Mouse (Mus musculus): ENCODE measurements around the gene Kpna2. TPM values are rescaled to one million over a fixed set of nuclear protein-coding genes. Genes with fewer than 3 reads are reported as not detected.
A peak's percentile ranks its signal among the peaks of the same experiment; 100 is the strongest.
"Not testable (repeated sequence)": the region's sequence is repeated elsewhere in the genome, so short reads cannot be mapped to it uniquely, and the experiment has no call there.

The Kpna2 gene
- total RNA-seq, 2 experiments from 2014 or later: 22.0 to 26.8 TPM

GRCm38 (mm10) chr11:106987384-106987783, 12.0 kb downstream of the Kpna2 start:
- DNase-seq (ENCODE audit: extremely low spot score in 1 of 2, low spot score in 1 of 2): no peak

- DNase-seq (ENCODE audit: extremely low spot score in 1 of 2, low spot score in 1 of 2): not testable (repeated sequence)
Measured at GRCm38 (mm10) chr11:106985979-106986604, 13.2 kb downstream of the Kpna2 start.

- DNase-seq (ENCODE audit: extremely low spot score in 1 of 2, low spot score in 1 of 2): no peak
Measured at GRCm38 (mm10) chr11:106982351-106982750, 17.0 kb downstream of the Kpna2 start.

GRCm38 (mm10) chr11:106981787-106982186, 17.6 kb downstream of the Kpna2 start:
- no peak for DNase-seq (ENCODE audit: extremely low spot score in 1 of 2, low spot score in 1 of 2)

GRCm38 (mm10) chr11:106980455-106980854, 18.9 kb downstream of the Kpna2 start:
- peak in 1 of 2 experiments; percentile 55 for DNase-seq (ENCODE audit: extremely low spot score in 1 of 2, low spot score in 1 of 2)

GRCm38 (mm10) chr11:106976194-106976593, 23.1 kb downstream of the Kpna2 start:
- no peak for DNase-seq (ENCODE audit: extremely low spot score in 1 of 2, low spot score in 1 of 2)

- DNase-seq (ENCODE audit: extremely low spot score in 1 of 2, low spot score in 1 of 2): no peak
Measured at GRCm38 (mm10) chr11:106975419-106976177, 23.7 kb downstream of the Kpna2 start.

- no peak for DNase-seq (ENCODE audit: extremely low spot score in 1 of 2, low spot score in 1 of 2)
Measured at GRCm38 (mm10) chr11:106974440-106974839, 24.9 kb downstream of the Kpna2 start.

GRCm38 (mm10) chr11:106973016-106973415, 26.3 kb downstream of the Kpna2 start:
- DNase-seq (ENCODE audit: extremely low spot score in 1 of 2, low spot score in 1 of 2): no peak

GRCm38 (mm10) chr11:106969798-106970197, 29.5 kb downstream of the Kpna2 start:
- DNase-seq (ENCODE audit: extremely low spot score in 1 of 2, low spot score in 1 of 2): no peak

- no peak for DNase-seq (ENCODE audit: extremely low spot score in 1 of 2, low spot score in 1 of 2)
Measured at GRCm38 (mm10) chr11:106967630-106968029, 31.7 kb downstream of the Kpna2 start.

- no peak for DNase-seq (ENCODE audit: extremely low spot score in 1 of 2, low spot score in 1 of 2)
Measured at GRCm38 (mm10) chr11:106965881-106966280, 33.5 kb downstream of the Kpna2 start.

GRCm38 (mm10) chr11:106962310-106962709, 37.0 kb downstream of the Kpna2 start:
- DNase-seq (ENCODE audit: extremely low spot score in 1 of 2, low spot score in 1 of 2): no peak

GRCm38 (mm10) chr11:106961471-106962081, 37.8 kb downstream of the Kpna2 start:
- DNase-seq (ENCODE audit: extremely low spot score in 1 of 2, low spot score in 1 of 2): no peak

GRCm38 (mm10) chr11:106959121-106959520, 40.2 kb downstream of the Kpna2 start:
- DNase-seq (ENCODE audit: extremely low spot score in 1 of 2, low spot score in 1 of 2): no peak

GRCm38 (mm10) chr11:106958407-106959071, 40.8 kb downstream of the Kpna2 start:
- DNase-seq (ENCODE audit: extremely low spot score in 1 of 2, low spot score in 1 of 2): no peak

- DNase-seq (ENCODE audit: extremely low spot score in 1 of 2, low spot score in 1 of 2): no peak
Measured at GRCm38 (mm10) chr11:106957271-106957980, 41.9 kb downstream of the Kpna2 start.

- DNase-seq (ENCODE audit: extremely low spot score in 1 of 2, low spot score in 1 of 2): no peak
Measured at GRCm38 (mm10) chr11:106954566-106954965, 44.8 kb downstream of the Kpna2 start.

GRCm38 (mm10) chr11:106954116-106954515, 45.2 kb downstream of the Kpna2 start:
- DNase-seq (ENCODE audit: extremely low spot score in 1 of 2, low spot score in 1 of 2): no peak

Data from layer of hippocampus, postnatal 25 days (tissue).